Mouse (Mus musculus) monocyte, adult 5-6 weeks (primary cell): ENCODE results near the gene Ust. TPM values are rescaled to one million over a fixed set of nuclear protein-coding genes. Genes with fewer than 3 reads are reported as not detected.

Experiments used
- ATAC-seq: fragments of 153-309, 156-312 bp; replicated peaks from 2 replicates; pipeline ENCODE4 v1.8.0; 2017; ENCODE audit warnings: mild to moderate bottlenecking; ENCODE audit not compliant: low TSS enrichment, insufficient number of reproducible peaks, severe bottlenecking, poor library complexity, low FRiP score
- total RNA-seq: library from RNA; stranded (forward); fragments of 200-1000, 200-491, 200-594 nt; gene quantifications from 3 replicates; pipeline ENCODE4 v1.2.3, GENCODE M21; 2017

Ust gene
- total RNA-seq, 1 experiment from 2014 or later: 3.9 TPM

DNA sequence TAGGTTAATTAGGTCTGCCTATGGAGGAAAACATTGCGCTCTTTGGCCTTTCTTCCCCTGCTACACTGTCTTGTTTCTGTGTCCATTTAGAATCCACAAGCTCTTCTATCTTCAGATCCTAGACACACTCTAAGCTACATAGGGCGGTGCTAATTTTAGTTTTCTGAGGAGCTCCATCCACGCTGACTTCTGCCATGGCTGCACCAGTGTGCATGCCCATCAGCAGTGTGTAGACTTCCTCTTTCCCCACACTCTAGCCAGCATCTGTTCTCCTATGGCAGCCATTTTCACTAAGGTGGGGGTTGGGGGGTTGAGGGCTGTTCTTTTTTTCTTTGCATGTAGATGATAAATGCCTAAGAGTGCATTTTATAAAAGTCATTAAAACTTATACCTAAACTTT is 268.6 kb downstream of the Ust start:
- ATAC-seq: no peak

- no peak for ATAC-seq
Measured at GRCm38 (mm10) chr10:8242336-8242735, 276.3 kb downstream of the Ust start.

DNA sequence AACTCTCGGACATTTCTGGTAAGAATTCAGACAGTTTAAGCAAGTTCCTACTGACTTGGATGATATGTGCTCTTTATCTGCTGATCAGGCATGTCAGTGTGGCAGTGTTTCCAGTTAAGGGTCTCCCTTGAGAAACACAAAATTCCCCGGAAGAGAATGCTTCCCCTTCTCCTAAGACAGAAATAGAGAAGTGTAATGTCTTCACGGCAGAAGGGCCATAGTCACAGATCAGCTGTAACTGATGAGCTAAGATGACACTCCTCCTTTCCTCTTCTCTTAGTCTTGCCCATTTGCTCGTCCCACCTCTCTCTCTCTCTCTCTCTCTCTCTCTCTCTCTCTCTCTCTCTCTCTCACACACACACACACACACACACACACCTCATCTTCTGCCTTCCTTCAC is 277.9 kb downstream of the Ust start:
- no peak for ATAC-seq

GRCm38 (mm10) chr10:8240242-8240641 is 278.4 kb downstream of the Ust start:
- peak; percentile 59; the same call in 1 of the 2 replicates for ATAC-seq

DNA sequence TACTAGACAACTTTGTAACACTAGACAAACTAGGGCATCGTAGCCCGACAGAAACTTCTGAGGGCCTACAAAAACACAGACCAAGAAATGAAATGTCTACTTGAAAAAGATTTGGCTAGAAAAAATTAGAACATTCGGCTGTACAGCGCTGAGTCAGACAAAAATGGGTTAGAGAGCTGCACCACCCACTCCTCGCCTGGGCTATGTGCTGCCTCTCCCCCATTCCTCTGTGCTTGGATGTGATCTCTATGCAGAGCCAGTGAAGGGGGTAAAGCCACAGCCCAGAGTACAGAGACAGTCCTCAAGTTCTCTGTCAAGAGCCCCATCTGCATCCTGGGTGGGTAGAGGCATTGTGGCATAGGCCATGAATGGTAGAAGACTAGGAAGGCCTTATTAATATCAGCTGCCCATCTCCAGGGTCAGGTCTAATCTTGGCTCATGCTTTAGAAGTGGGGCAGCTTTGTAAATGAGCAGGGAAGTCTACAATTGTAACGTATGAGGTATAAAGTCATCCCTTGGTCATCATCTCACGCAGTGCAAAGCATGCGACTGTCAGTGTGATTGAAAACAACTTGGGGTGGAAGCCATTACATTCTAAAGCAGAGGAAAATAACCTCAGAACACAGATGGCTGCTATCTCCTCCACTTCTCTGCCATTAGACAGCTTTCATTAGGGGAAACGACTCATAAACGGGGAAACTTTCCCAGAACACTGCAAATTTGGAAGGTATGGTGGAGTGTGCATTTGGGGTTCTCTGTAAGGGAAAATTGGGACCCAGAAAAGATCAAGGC is 281.6 kb downstream of the Ust start:
- ATAC-seq: no peak

- no peak for ATAC-seq
Measured at GRCm38 (mm10) chr10:8233148-8233901, 285.3 kb downstream of the Ust start.

- ATAC-seq: no peak
Measured at GRCm38 (mm10) chr10:8232535-8232934, 286.1 kb downstream of the Ust start.

- no peak for ATAC-seq
Measured at GRCm38 (mm10) chr10:8228375-8228743, 290.3 kb downstream of the Ust start.

DNA sequence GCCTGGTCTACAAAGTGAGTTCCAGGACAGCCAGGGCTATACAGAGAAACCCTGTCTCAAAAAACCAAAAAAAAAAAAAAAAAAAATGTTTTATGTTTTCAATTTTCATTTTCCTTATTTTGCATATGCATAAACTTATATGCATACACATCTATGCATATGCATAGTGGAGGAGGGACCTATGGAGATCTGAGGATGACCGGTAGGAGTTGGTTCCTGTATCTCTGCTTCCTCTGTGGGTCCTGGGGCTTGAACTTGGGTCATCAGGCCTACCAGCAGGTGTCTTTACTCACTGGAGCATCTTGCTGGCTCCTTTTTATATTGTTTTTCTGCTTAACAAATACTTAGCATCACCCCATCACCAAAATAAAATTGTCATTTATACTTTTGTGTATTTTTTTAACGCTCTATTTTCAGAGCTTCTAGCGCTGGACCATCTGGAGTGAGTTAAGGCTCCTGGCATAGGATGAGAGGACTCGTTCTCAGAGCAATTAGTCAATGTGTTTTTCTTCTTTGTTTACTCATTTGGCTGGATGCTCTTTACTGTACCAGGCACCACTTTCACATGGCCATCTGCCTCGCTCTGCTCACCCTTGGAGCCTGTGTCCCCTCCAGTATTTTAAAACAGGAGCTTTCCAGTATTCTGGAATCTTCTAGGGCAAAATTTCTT is 290.8 kb downstream of the Ust start:
- no peak for ATAC-seq

DNA sequence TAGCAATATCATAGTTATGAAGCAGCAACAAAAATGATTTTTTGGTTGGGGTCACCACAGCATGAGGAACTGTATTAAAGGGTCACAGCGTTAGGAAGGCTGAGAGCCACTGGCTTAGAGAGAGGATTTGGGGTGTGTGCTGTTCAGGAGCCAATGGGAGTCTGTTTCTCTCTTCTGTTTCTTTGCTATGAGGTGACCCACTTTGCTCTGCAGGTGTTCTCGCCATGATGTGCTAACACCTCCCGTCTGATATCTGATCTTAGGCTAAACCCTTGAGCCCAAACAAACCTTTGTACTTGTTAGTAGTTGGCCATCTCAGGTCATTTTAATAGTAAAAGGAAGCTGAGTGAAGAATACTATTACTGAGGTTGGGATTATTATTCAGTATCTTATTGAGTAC is 292.0 kb downstream of the Ust start:
- ATAC-seq: no peak

GRCm38 (mm10) chr10:8224641-8225040 is 294.0 kb downstream of the Ust start:
- ATAC-seq: no peak

DNA sequence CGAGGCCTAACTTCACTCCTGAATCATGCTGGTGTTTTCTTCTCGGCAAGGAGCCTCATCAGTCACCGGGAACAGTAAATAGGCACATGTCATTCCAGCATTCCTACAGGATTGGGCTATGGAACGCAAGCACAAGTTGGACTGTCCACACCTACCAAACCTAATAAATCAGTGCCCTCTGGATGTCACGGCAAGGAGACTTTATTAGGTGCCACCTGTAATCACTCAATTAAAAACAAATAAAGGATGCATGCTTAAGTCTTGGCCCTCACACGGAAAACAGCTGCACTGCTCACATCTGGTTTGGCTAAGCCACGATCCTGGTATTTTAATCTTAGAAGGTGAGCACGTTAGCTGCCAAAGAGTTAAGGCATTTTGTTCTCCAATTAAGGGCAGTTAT is 294.6 kb downstream of the Ust start:
- ATAC-seq: no peak

- ATAC-seq: no peak
Measured at GRCm38 (mm10) chr10:8216946-8217345, 301.7 kb downstream of the Ust start.

DNA sequence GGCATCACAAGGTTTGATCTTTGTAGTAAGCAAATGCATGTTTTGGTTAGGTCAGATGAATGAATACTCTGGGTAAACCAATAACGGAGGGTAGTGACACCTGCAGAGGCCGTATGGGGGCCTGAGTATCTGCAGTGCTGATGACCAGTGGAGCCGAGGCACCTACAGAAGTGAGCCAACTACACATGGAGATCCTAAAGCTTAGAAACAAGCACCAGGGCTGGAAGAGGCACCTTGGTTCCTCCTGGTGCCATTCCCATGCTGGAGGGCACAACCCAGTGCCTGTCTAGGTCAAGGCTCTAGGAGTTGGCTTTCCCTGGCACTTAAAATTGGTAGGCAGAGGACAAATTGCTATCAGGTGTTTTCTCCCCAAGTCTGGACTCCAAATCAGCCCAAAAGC is 303.4 kb downstream of the Ust start:
- no peak for ATAC-seq

GRCm38 (mm10) chr10:8213906-8214421 is 304.7 kb downstream of the Ust start:
- peak; percentile 86 for ATAC-seq

GRCm38 (mm10) chr10:8213266-8213905 is 305.2 kb downstream of the Ust start:
- ATAC-seq: no peak

DNA sequence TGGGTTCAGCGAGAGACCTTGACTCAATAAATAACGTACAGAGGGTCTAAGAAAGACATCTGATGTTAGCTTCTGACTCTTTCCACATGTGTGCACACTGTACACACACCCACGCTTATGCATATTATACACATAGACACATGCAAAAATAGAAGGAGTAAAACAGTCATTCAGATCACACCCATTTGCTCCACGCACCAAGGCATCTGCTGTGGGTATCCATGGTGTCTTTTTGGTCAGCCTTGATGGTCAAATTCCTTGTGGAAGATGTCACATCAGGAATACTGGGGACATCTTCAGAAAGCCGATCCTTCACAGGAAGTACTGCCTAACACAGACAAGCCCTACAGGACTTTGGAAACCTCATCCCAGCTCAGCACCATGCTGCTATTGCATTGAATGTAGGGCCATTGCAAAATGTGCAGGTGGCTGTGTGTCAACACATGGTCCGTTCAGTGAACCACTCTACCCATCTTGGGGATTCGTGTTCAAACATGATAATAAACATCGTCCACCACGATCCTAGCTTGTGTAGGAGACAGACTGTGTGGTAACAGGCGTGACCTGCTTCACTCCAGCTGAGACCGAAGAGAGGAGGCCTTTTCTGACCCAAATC is 305.9 kb downstream of the Ust start:
- no peak for ATAC-seq

GRCm38 (mm10) chr10:8211694-8212093 is 306.9 kb downstream of the Ust start:
- no peak for ATAC-seq

GRCm38 (mm10) chr10:8210366-8210765 is 308.3 kb downstream of the Ust start:
- ATAC-seq: no peak
